ENCODE assay signal across 14 mouse cellular contexts in genomic region chr7:19331910-19332309, GRCm38 (mm10). TPM values are rescaled to one million over a fixed set of nuclear protein-coding genes. Genes with fewer than 3 reads are reported as not detected.
DNase-seq lines count a peak whose midpoint lies in the region; ATAC-seq and TF ChIP-seq lines count a peak whose summit lies in the region.
"Had no signal": no experiment of that assay in that cellular context is flagged by ENCODE, and none has a peak within 500 bp of the region (broad histone marks: within the 10 kb centered on the region; RNA-seq: fewer than 3 reads in every experiment).

No protein-coding gene starts in this region.

- H3K27me3 ChIP-seq in forebrain, embryonic 10.5 days (ENCODE audit: poor library complexity, severe bottlenecking) = peaks cover 32% of the 10 kb centered on the region
- H3K27me3 ChIP-seq in forebrain, postnatal 0 days (ENCODE audit: insufficient read depth, low read length) = no peaks in the 10 kb centered on the region
- no peaks in the 10 kb centered on the region for H3K27me3 ChIP-seq in heart, embryonic 13.5 days (replicated peaks)
- peaks cover 2% of the 10 kb centered on the region; the same call in 1 of the 2 replicates for H3K27me3 ChIP-seq in midbrain, embryonic 13.5 days
- H3K27me3 ChIP-seq in midbrain, embryonic 11.5 days (ENCODE audit: control insufficient read depth, insufficient read depth, low read length) = no peaks in the 10 kb centered on the region
- no peaks in the 10 kb centered on the region for H3K27me3 ChIP-seq in myocyte (ENCODE audit: control insufficient read depth, insufficient read depth, insufficient read length)
- H3K27me3 ChIP-seq: limb, embryonic 15.5 days; Patski had no signal

- WGBS in forebrain, embryonic 10.5 days = 69% methylated on average over 2 of the region's 2 CpGs
- WGBS in forebrain, postnatal 0 days = 80% methylated on average over 2 of the region's 2 CpGs
- WGBS in heart, embryonic 13.5 days = 67% methylated on average over 2 of the region's 2 CpGs
- 67% methylated on average over 2 of the region's 2 CpGs for WGBS in midbrain, embryonic 13.5 days
- WGBS in midbrain, embryonic 11.5 days = 65% methylated on average over 2 of the region's 2 CpGs

- no peak overlapping the region for H3K4me2 ChIP-seq in forebrain, postnatal 0 days (ENCODE audit: low read depth)
- H3K4me2 ChIP-seq in heart, embryonic 13.5 days = peak overlapping the region; percentile 77
- no peak overlapping the region for H3K4me2 ChIP-seq in midbrain, embryonic 13.5 days (replicated peaks)
- no peak overlapping the region for H3K4me2 ChIP-seq in midbrain, embryonic 11.5 days
- H3K4me2 ChIP-seq in myocyte (ENCODE audit: low read depth) = peak overlapping the region; percentile 85

- intact Hi-C loops in heart, postnatal 10 days (cut with DNase I) = no loop called here

- H3K9ac ChIP-seq in forebrain, postnatal 0 days = no peak overlapping the region
- H3K9ac ChIP-seq in heart, embryonic 13.5 days = 0 out of 2 replicates have a peak overlapping the region, but pooled peaks have one; percentile 38
- H3K9ac ChIP-seq in midbrain, embryonic 13.5 days (replicated peaks) = no peak overlapping the region
- no peak overlapping the region for H3K9ac ChIP-seq in midbrain, embryonic 11.5 days (ENCODE audit: low read length)

- no peak for DNase-seq in forebrain, embryonic 10.5 days (ENCODE audit: extremely low spot score, low spot score)
- no peak for DNase-seq in forebrain, postnatal 0 days
- DNase-seq in heart, postnatal 10 days = no peak
- no peak for DNase-seq in midbrain, embryonic 11.5 days (ENCODE audit: low spot score, missing footprints)
- DNase-seq: lung, adult 18-20 months; lung, postnatal 36 days; thymus, postnatal 25 days had no signal

- no peaks in the 10 kb centered on the region for H3K36me3 ChIP-seq in forebrain, embryonic 10.5 days (replicated peaks)
- no peaks in the 10 kb centered on the region for H3K36me3 ChIP-seq in forebrain, postnatal 0 days (ENCODE audit: insufficient read depth)
- H3K36me3 ChIP-seq in heart, embryonic 13.5 days = no peaks in the 10 kb centered on the region
- H3K36me3 ChIP-seq in midbrain, embryonic 13.5 days = no peaks in the 10 kb centered on the region
- no peaks in the 10 kb centered on the region for H3K36me3 ChIP-seq in midbrain, embryonic 11.5 days (ENCODE audit: control insufficient read depth, insufficient read depth, low read length)
- no peaks in the 10 kb centered on the region for H3K36me3 ChIP-seq in myocyte (ENCODE audit: control insufficient read depth, insufficient read depth)
- H3K36me3 ChIP-seq: limb, embryonic 15.5 days had no signal

- peaks cover 3% of the 10 kb centered on the region; the same call in 1 of the 2 replicates for H3K9me3 ChIP-seq in forebrain, embryonic 10.5 days
- no peaks in the 10 kb centered on the region for H3K9me3 ChIP-seq in forebrain, postnatal 0 days (ENCODE audit: low read length)
- no peaks in the 10 kb centered on the region for H3K9me3 ChIP-seq in heart, embryonic 13.5 days
- H3K9me3 ChIP-seq in midbrain, embryonic 13.5 days = no peaks in the 10 kb centered on the region
- H3K9me3 ChIP-seq in midbrain, embryonic 11.5 days (ENCODE audit: control insufficient read depth, low read length) = no peaks in the 10 kb centered on the region
- H3K9me3 ChIP-seq: limb, embryonic 15.5 days had no signal

- no peak for TF ChIP-seq CTCF in forebrain, postnatal 0 days (IDR thresholded peaks at IDR 0.05; ENCODE audit: low read depth)

- H3ac ChIP-seq in myocyte (ENCODE audit: control insufficient read depth, insufficient read length) = no peak overlapping the region

- peak overlapping the region; percentile 10; the same call in 1 of the 2 replicates for H3K4me3 ChIP-seq in forebrain, embryonic 10.5 days
- H3K4me3 ChIP-seq in forebrain, postnatal 0 days (ENCODE audit: low read depth, low read length) = no peak overlapping the region
- peak overlapping the region; percentile 69; the same call in 1 of the 2 replicates for H3K4me3 ChIP-seq in heart, embryonic 13.5 days
- peak overlapping the region; percentile 67; the same call in 1 of the 2 replicates for H3K4me3 ChIP-seq in midbrain, embryonic 13.5 days (replicated peaks)
- no peak overlapping the region for H3K4me3 ChIP-seq in midbrain, embryonic 11.5 days (ENCODE audit: low read depth, low read length)
- no peak overlapping the region for H3K4me3 ChIP-seq in myocyte

- no peak for TF ChIP-seq POLR2A in myocyte (IDR thresholded peaks at IDR 0.05; ENCODE audit: insufficient read length, low read depth)

- H3K27ac ChIP-seq in forebrain, embryonic 10.5 days = no peak overlapping the region
- no peak overlapping the region for H3K27ac ChIP-seq in forebrain, postnatal 0 days (ENCODE audit: low read depth, low read length)
- H3K27ac ChIP-seq in heart, embryonic 13.5 days (replicated peaks) = peak overlapping the region; percentile 26; the same call in 1 of the 2 replicates
- no peak overlapping the region for H3K27ac ChIP-seq in midbrain, embryonic 13.5 days
- no peak overlapping the region for H3K27ac ChIP-seq in midbrain, embryonic 11.5 days (ENCODE audit: low read depth, low read length)

- peaks cover 16% of the 10 kb centered on the region for H3K79me2 ChIP-seq in myocyte (ENCODE audit: control insufficient read depth, insufficient read depth)

- H3K4me1 ChIP-seq in forebrain, embryonic 10.5 days = peaks cover 33% of the 10 kb centered on the region
- peaks cover 13% of the 10 kb centered on the region; the same call in 1 of the 2 replicates for H3K4me1 ChIP-seq in forebrain, postnatal 0 days (ENCODE audit: insufficient read depth)
- H3K4me1 ChIP-seq in heart, embryonic 13.5 days = peaks cover 60% of the 10 kb centered on the region
- H3K4me1 ChIP-seq in midbrain, embryonic 13.5 days (replicated peaks) = peaks cover 21% of the 10 kb centered on the region
- peaks cover 6% of the 10 kb centered on the region; the same call in 1 of the 2 replicates for H3K4me1 ChIP-seq in midbrain, embryonic 11.5 days (ENCODE audit: control insufficient read depth, insufficient read depth, low read length)

- ATAC-seq in forebrain, postnatal 0 days = no peak
- no peak for ATAC-seq in heart, embryonic 13.5 days (ENCODE audit: extremely low read depth, insufficient number of reproducible peaks, low FRiP score, low TSS enrichment)
- no peak for ATAC-seq in midbrain, embryonic 13.5 days
- no peak for ATAC-seq in midbrain, embryonic 11.5 days (ENCODE audit: low FRiP score)
- ATAC-seq in granulocyte monocyte progenitor cell, adult 5-6 weeks (replicated peaks; ENCODE audit: poor library complexity, severe bottlenecking) = no peak

RNA-seq across cellular contexts. Expression of gene Ercc1, which starts 12.7 kb away (rescaled TPM):
- 95.3 and 96.1 TPM in 2 replicates for polyA plus RNA-seq in forebrain, embryonic 10.5 days (2016; fragmentation: Nextera tagmentation; extraction: Ambion mirVana)
- total RNA-seq in forebrain, postnatal 0 days (2014; rRNA removed) = 56.6 and 73.6 TPM in 2 replicates
- 80.5 and 81.0 TPM in 2 replicates for polyA plus RNA-seq in forebrain, postnatal 0 days (2015; fragmentation: Nextera tagmentation; extraction: Ambion mirVana)
- 62.6 and 62.7 TPM in 2 replicates for polyA plus RNA-seq in heart, embryonic 13.5 days (2015; fragmentation: Nextera tagmentation; extraction: Ambion mirVana)
- 10 to 100 TPM; 40.1 to 43.2 TPM for total RNA-seq in heart, postnatal 10 days (2021)
- polyA plus RNA-seq in midbrain, embryonic 13.5 days (2015; fragmentation: Nextera tagmentation; extraction: Ambion mirVana) = 84.1 and 91.9 TPM in 2 replicates
- 111 and 118 TPM in 2 replicates for polyA plus RNA-seq in midbrain, embryonic 11.5 days (2014; fragmentation: Nextera tagmentation; extraction: Ambion mirVana)
- 83.1 TPM for polyA plus RNA-seq in myocyte (2012; fragmentation: generic; extraction: Trizol)
- total RNA-seq in granulocyte monocyte progenitor cell, adult 5-6 weeks (2014; fragmentation: Nextera tagmentation) = 12.4 and 42.8 TPM in 2 replicates
- total RNA-seq in granulocyte monocyte progenitor cell, adult 5-6 weeks (2017) = 29.4 and 34.9 TPM in 2 replicates

RNA-seq across cellular contexts. Expression of gene Fosb, which starts 22.1 kb away (rescaled TPM):
- 0.10 TPM in 1 of 2 replicates, not detected in the other for polyA plus RNA-seq in forebrain, embryonic 10.5 days (2016; fragmentation: Nextera tagmentation; extraction: Ambion mirVana)
- 1.6 and 5.1 TPM in 2 replicates for total RNA-seq in forebrain, postnatal 0 days (2014; rRNA removed)
- 0.28 and 0.36 TPM in 2 replicates for polyA plus RNA-seq in forebrain, postnatal 0 days (2015; fragmentation: Nextera tagmentation; extraction: Ambion mirVana)
- polyA plus RNA-seq in heart, embryonic 13.5 days (2015; fragmentation: Nextera tagmentation; extraction: Ambion mirVana) = 0.14 and 0.16 TPM in 2 replicates
- total RNA-seq in heart, postnatal 10 days (2021) = under 1 TPM; 0.48 to 0.60 TPM
- polyA plus RNA-seq in midbrain, embryonic 13.5 days (2015; fragmentation: Nextera tagmentation; extraction: Ambion mirVana) = not detected in 2 replicates
- 0.04 TPM in 1 of 2 replicates, not detected in the other for polyA plus RNA-seq in midbrain, embryonic 11.5 days (2014; fragmentation: Nextera tagmentation; extraction: Ambion mirVana)
- 0.82 TPM for polyA plus RNA-seq in myocyte (2012; fragmentation: generic; extraction: Trizol)
- 8.1 and 13.7 TPM in 2 replicates for total RNA-seq in granulocyte monocyte progenitor cell, adult 5-6 weeks (2014; fragmentation: Nextera tagmentation)
- total RNA-seq in granulocyte monocyte progenitor cell, adult 5-6 weeks (2017) = 19.3 and 24.4 TPM in 2 replicates

RNA-seq across cellular contexts. Expression of gene Cd3eap, which starts 27.4 kb away (rescaled TPM):
- 30.9 and 32.2 TPM in 2 replicates for polyA plus RNA-seq in forebrain, embryonic 10.5 days (2016; fragmentation: Nextera tagmentation; extraction: Ambion mirVana)
- total RNA-seq in forebrain, postnatal 0 days (2014; rRNA removed) = 12.1 and 15.5 TPM in 2 replicates
- 19.4 and 21.6 TPM in 2 replicates for polyA plus RNA-seq in forebrain, postnatal 0 days (2015; fragmentation: Nextera tagmentation; extraction: Ambion mirVana)
- 17.4 and 19.8 TPM in 2 replicates for polyA plus RNA-seq in heart, embryonic 13.5 days (2015; fragmentation: Nextera tagmentation; extraction: Ambion mirVana)
- total RNA-seq in heart, postnatal 10 days (2021) = 10 to 100 TPM in 1 of 2 experiments, 1 to 10 TPM in 1; 8.2 to 11.0 TPM
- 19.6 and 20.4 TPM in 2 replicates for polyA plus RNA-seq in midbrain, embryonic 13.5 days (2015; fragmentation: Nextera tagmentation; extraction: Ambion mirVana)
- 15.1 and 15.4 TPM in 2 replicates for polyA plus RNA-seq in midbrain, embryonic 11.5 days (2014; fragmentation: Nextera tagmentation; extraction: Ambion mirVana)
- polyA plus RNA-seq in myocyte (2012; fragmentation: generic; extraction: Trizol) = 13.7 TPM
- 20.3 and 26.1 TPM in 2 replicates for total RNA-seq in granulocyte monocyte progenitor cell, adult 5-6 weeks (2014; fragmentation: Nextera tagmentation)
- 23.2 and 39.9 TPM in 2 replicates for total RNA-seq in granulocyte monocyte progenitor cell, adult 5-6 weeks (2017)

RNA-seq across cellular contexts. Expression of gene Ppp1r13l, which starts 27.6 kb away (rescaled TPM):
- 5.4 and 6.3 TPM in 2 replicates for polyA plus RNA-seq in forebrain, embryonic 10.5 days (2016; fragmentation: Nextera tagmentation; extraction: Ambion mirVana)
- total RNA-seq in forebrain, postnatal 0 days (2014; rRNA removed) = 0.76 and 1.2 TPM in 2 replicates
- 2.0 and 2.1 TPM in 2 replicates for polyA plus RNA-seq in forebrain, postnatal 0 days (2015; fragmentation: Nextera tagmentation; extraction: Ambion mirVana)
- 12.8 and 13.0 TPM in 2 replicates for polyA plus RNA-seq in heart, embryonic 13.5 days (2015; fragmentation: Nextera tagmentation; extraction: Ambion mirVana)
- total RNA-seq in heart, postnatal 10 days (2021) = 10 to 100 TPM; 23.1 to 40.1 TPM
- polyA plus RNA-seq in midbrain, embryonic 13.5 days (2015; fragmentation: Nextera tagmentation; extraction: Ambion mirVana) = 1.2 and 2.3 TPM in 2 replicates
- 3.0 and 3.2 TPM in 2 replicates for polyA plus RNA-seq in midbrain, embryonic 11.5 days (2014; fragmentation: Nextera tagmentation; extraction: Ambion mirVana)
- polyA plus RNA-seq in myocyte (2012; fragmentation: generic; extraction: Trizol) = 36.0 TPM
- total RNA-seq in granulocyte monocyte progenitor cell, adult 5-6 weeks (2014; fragmentation: Nextera tagmentation) = 1.8 and 1.9 TPM in 2 replicates
- total RNA-seq in granulocyte monocyte progenitor cell, adult 5-6 weeks (2017) = 0.26 and 0.57 TPM in 2 replicates

RNA-seq across cellular contexts. Expression of gene Rtn2, which starts 49.5 kb away (rescaled TPM):
- polyA plus RNA-seq in forebrain, embryonic 10.5 days (2016; fragmentation: Nextera tagmentation; extraction: Ambion mirVana) = 32.1 and 33.1 TPM in 2 replicates
- total RNA-seq in forebrain, postnatal 0 days (2014; rRNA removed) = 154 and 163 TPM in 2 replicates
- polyA plus RNA-seq in forebrain, postnatal 0 days (2015; fragmentation: Nextera tagmentation; extraction: Ambion mirVana) = 126 and 136 TPM in 2 replicates
- polyA plus RNA-seq in heart, embryonic 13.5 days (2015; fragmentation: Nextera tagmentation; extraction: Ambion mirVana) = 26.1 and 29.3 TPM in 2 replicates
- total RNA-seq in heart, postnatal 10 days (2021) = 10 to 100 TPM; 67.9 to 82.8 TPM
- 97.4 and 102 TPM in 2 replicates for polyA plus RNA-seq in midbrain, embryonic 13.5 days (2015; fragmentation: Nextera tagmentation; extraction: Ambion mirVana)
- 48.5 and 53.2 TPM in 2 replicates for polyA plus RNA-seq in midbrain, embryonic 11.5 days (2014; fragmentation: Nextera tagmentation; extraction: Ambion mirVana)
- 340 TPM for polyA plus RNA-seq in myocyte (2012; fragmentation: generic; extraction: Trizol)
- total RNA-seq in granulocyte monocyte progenitor cell, adult 5-6 weeks (2014; fragmentation: Nextera tagmentation) = not detected in 2 replicates
- total RNA-seq in granulocyte monocyte progenitor cell, adult 5-6 weeks (2017) = not detected in 2 replicates
- total RNA-seq: hematopoietic stem cell, adult 5-6 weeks had no signal

Comparison
In these comparisons a context has a peak if more than half of its experiments do, and no peak if none do; other contexts are left out.
1. H3K4me3 ChIP-seq: peak in forebrain, embryonic 10.5 days (single experiment), heart, embryonic 13.5 days (single experiment) and midbrain, embryonic 13.5 days (single experiment); none in forebrain, postnatal 0 days (single experiment), midbrain, embryonic 11.5 days (single experiment) and myocyte (single experiment).
2. H3K4me2 ChIP-seq: peak in heart, embryonic 13.5 days (single experiment) and myocyte (single experiment); none in forebrain, postnatal 0 days (single experiment), midbrain, embryonic 13.5 days (single experiment) and midbrain, embryonic 11.5 days (single experiment).